Mouse (Mus musculus) frontal cortex, postnatal 25 days (tissue): ENCODE results near the gene Rrbp1.

Experiments
- DNase-seq, 2 experiments: peaks; one replicate each; pipeline ENCODE4 v3.0.0; 2022; ENCODE audit warnings: low spot score in 2 of 2

Gene Rrbp1

GRCm38 (mm10) chr2:144006686-144007085, 4.4 kb downstream of the Rrbp1 start:
- DNase-seq, result no peak

- DNase-seq, result no peak
Observed at GRCm38 (mm10) chr2:144005166-144005955, 5.7 kb downstream of the Rrbp1 start.

GRCm38 (mm10) chr2:144003544-144003943, 7.5 kb downstream of the Rrbp1 start:
- DNase-seq, result no peak

- no peak for DNase-seq
Observed at GRCm38 (mm10) chr2:144002229-144002984, 8.7 kb downstream of the Rrbp1 start.

- no peak for DNase-seq
Observed at GRCm38 (mm10) chr2:143992977-143993376, 18.1 kb downstream of the Rrbp1 start.

GRCm38 (mm10) chr2:143991964-143992672, 18.9 kb downstream of the Rrbp1 start:
- no peak for DNase-seq

- DNase-seq, result no peak
Observed at GRCm38 (mm10) chr2:143990997-143991396, 20.1 kb downstream of the Rrbp1 start.

GRCm38 (mm10) chr2:143988016-143988415, 23.0 kb downstream of the Rrbp1 start:
- DNase-seq, result no peak

GRCm38 (mm10) chr2:143987485-143987884, 23.6 kb downstream of the Rrbp1 start:
- DNase-seq, result no peak

GRCm38 (mm10) chr2:143983482-143983881, 27.6 kb downstream of the Rrbp1 start:
- DNase-seq, result no peak

GRCm38 (mm10) chr2:143982901-143983300, 28.2 kb downstream of the Rrbp1 start:
- no peak for DNase-seq

- no peak for DNase-seq
Observed at GRCm38 (mm10) chr2:143982152-143982551, 28.9 kb downstream of the Rrbp1 start.

GRCm38 (mm10) chr2:143980781-143981398, 30.2 kb downstream of the Rrbp1 start:
- DNase-seq, result peak; percentile 44 to 52

- DNase-seq, result no peak
Observed at GRCm38 (mm10) chr2:143978444-143979147, 32.5 kb downstream of the Rrbp1 start.

- DNase-seq, result no peak
Observed at GRCm38 (mm10) chr2:143975146-143975649, 35.9 kb downstream of the Rrbp1 start.

- no peak for DNase-seq
Observed at GRCm38 (mm10) chr2:143973161-143973560, 37.9 kb downstream of the Rrbp1 start.

GRCm38 (mm10) chr2:143971887-143972286, 39.2 kb downstream of the Rrbp1 start:
- DNase-seq, result no peak

GRCm38 (mm10) chr2:143970841-143971240, 40.2 kb downstream of the Rrbp1 start:
- no peak for DNase-seq

GRCm38 (mm10) chr2:143969260-143969659, 41.8 kb downstream of the Rrbp1 start:
- no peak for DNase-seq

- no peak for DNase-seq
Observed at GRCm38 (mm10) chr2:143963318-143963717, 47.7 kb downstream of the Rrbp1 start.

GRCm38 (mm10) chr2:143962192-143962591, 48.9 kb downstream of the Rrbp1 start:
- no peak for DNase-seq
